Mouse (Mus musculus): ENCODE measurements at regions not wholly inside any gene's neighbourhood (a gene's known extent, or its start where the extent isn't known, plus 50 kb on each side); places are given as distances from the start of the nearest gene placed in this dataset.
A peak's percentile ranks its signal among the peaks of the same experiment; 100 is the strongest.

DNA sequence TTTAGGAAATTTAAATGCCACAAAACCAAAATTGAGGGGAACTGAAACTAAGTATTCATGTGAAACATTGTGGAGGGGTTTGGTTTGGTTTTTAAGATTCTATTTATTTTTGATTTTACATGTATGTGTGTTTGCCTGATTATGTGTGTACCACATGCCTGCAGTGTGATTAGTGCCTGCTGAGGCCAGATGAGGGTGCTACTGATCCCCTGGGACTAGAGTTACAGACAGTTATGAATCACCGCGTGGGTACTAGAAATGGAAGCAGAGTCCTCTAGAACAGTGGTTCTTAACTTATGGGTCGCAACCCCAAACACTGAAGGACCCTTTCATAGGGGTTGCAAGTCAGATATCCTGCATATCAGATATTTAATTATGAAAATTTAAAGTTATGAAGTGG, 54.0 kb upstream of the Nfe2l3 start:
- no peak for DNase-seq (ENCODE audit: extremely low read depth, insufficient read length, low spot score)

DNA sequence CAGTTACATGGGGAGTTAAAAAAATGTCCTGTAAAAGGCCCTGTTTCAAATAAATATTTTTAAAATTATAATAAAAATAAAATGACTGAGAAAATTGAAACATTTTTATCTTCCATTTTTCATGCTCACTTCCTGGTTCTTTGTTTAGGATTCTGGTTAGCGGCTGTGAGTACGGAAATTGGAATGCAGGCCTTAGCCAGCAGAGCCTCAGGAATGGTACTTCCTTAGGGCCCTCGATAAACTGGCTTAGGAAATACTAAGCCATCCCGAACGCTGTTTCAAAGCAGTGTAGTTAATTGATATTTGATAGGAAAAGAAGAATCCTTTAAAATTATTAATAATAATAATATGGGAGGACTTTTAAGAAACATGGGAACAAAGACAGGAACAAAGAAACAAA, 53.4 kb upstream of the Nfe2l3 start:
- peak; percentile 35 for DNase-seq (ENCODE audit: extremely low read depth, insufficient read length, low spot score)

DNA sequence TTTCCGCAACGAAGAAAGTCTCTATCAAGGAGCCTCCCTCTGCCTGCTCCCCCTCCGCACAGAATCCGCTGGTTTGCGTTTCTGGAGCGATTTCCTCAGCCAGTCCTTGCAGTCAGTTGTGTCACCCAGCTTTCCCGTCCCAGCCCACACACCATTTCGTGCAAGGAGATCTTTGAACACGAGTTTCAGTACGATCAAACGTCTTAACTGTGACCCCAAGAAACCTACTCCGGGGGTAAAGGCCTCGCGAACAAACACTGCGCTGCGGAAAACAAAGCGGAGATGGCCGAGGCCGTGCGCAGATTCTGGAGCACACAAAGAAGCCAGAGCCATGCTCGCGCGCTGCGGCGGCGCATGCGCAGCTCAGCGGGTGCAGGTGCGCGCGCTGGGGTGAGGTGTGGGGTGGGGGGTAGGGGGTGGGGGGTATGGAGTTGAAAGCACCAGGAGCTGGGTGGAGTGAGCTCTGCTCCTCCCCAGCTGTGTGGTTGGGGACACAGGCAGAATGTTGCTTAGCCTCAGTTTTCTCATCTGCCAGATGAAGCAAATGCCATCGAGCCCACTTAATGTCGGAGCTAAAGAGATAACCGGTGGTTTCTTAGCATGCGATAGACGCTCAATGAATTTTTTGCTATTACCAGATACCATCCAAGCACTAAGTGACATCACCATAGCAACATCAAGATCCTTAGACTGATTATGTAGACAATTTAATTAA, 52.8 kb upstream of the Nfe2l3 start:
- DNase-seq (ENCODE audit: extremely low read depth, insufficient read length, low spot score) = peak; percentile 52

DNA sequence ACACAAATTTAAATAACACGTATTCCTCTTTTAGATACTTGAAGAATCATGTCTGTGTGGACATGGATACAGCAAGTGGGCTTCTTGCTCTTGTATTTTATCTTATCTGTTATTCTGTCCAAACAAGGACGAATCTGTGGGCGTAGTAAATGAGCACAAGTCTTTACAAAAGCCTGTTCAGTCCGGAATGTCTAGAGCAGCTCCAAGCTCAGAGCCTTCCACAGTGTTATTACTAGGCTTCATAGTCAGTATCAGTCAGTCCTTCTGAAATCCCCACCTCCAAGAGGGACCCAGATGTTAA, 52.2 kb upstream of the Nfe2l3 start:
- no peak for DNase-seq (ENCODE audit: extremely low read depth, insufficient read length, low spot score)

DNA sequence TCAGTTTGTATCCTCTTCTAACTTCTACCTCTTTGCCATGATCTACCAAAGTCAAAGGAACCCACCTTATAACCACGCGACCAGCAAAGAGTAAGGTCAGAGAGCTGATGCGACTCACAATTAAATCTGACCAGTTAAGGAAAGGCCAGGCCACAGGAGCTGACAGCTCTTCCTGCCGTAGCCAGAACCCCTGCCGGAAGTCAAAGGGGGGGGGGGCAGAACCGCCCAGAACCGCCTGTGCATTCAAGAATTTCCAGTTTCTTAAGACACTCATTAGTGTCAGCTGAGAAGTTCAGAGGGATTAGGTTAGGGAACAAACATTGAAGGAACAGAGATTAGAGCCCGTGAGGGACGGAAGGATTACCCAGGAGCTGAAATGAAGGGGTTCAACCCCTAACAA, 51.0 kb upstream of the Nfe2l3 start:
- DNase-seq (ENCODE audit: extremely low read depth, insufficient read length, low spot score) = peak; percentile 25
